Mouse (Mus musculus) thymus, adult 2 months (tissue): ENCODE measurements around the gene Trnt1.

Experiments used
- CTCF ChIP-seq: fragments of 200-500 bp; IDR thresholded peaks from 2 replicates; pipeline ENCODE4 v1.5.1; 2012; ENCODE audit warnings: mild to moderate bottlenecking, control low read depth, low read length, moderate library complexity, borderline replicate concordance; ENCODE audit not compliant: control insufficient read depth, poor library complexity, insufficient read depth; ENCODE audit errors: extremely low read depth
- POLR2A ChIP-seq: fragments of 200-500 bp; IDR thresholded peaks from 2 replicates; pipeline ENCODE4 v1.6.1; 2012; ENCODE audit warnings: mild to moderate bottlenecking, low read length, control low read depth, moderate library complexity; ENCODE audit not compliant: control insufficient read depth, poor library complexity, insufficient read depth; ENCODE audit errors: extremely low read depth

DNA sequence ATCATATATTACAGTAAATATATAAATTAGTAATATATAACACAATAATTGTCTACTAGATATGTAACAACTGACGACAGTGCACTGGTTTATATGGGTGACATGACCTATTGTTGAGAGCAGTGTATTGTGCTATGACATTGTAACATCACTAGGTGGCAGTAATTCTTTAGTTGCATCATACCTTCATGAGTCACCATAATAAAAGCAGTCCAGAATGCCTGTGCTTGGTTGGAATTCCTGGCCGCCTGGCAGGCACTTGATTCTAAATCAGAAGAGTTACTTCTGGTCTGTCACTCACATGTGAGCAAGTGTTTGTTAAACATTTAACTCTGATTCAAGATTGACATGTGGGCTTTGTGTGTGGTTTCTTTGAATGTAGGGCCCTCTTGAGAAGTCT is 36.0 kb downstream of the Trnt1 start:
- TF ChIP-seq CTCF (no peak), POLR2A (no peak)
